Mouse (Mus musculus) embryonic facial prominence, embryonic 12.5 days (tissue): Measurements from ENCODE around the gene Ly6g6e. TPM values are rescaled to one million over a fixed set of nuclear protein-coding genes. Genes with fewer than 3 reads are reported as not detected.

Experiments used
- ATAC-seq: fragments of 200-750 bp; cut with Nextera tagmentation; 2 replicates; pipeline ENCODE4 v1.8.0; 2017; ENCODE audit not compliant: insufficient number of reproducible peaks, insufficient read depth, low FRiP score, low TSS enrichment
- H3K27ac ChIP-seq: fragments of 300-500 bp; sonication (generic); 2 replicates; pipeline ENCODE4 v1.5.1; 2016; ENCODE audit warnings: mild to moderate bottlenecking
- H3K27me3 ChIP-seq: fragments of 300-500 bp; sonication (generic); 2 replicates; pipeline ENCODE4 v1.6.1; 2016; ENCODE audit warnings: mild to moderate bottlenecking, moderate library complexity
- H3K36me3 ChIP-seq: fragments of 300-500 bp; sonication (generic); 2 replicates; pipeline ENCODE4 v1.6.1; 2016; ENCODE audit warnings: mild to moderate bottlenecking
- H3K4me1 ChIP-seq: fragments of 300-500 bp; sonication (generic); 2 replicates; pipeline ENCODE4 v1.6.1; 2016
- H3K4me2 ChIP-seq: fragments of 300-500 bp; sonication (generic); replicated peaks from 2 replicates; pipeline ENCODE4 v1.6.1; 2016; ENCODE audit warnings: mild to moderate bottlenecking, moderate library complexity
- H3K4me3 ChIP-seq: fragments of 300-500 bp; sonication (generic); 2 replicates; pipeline ENCODE4 v1.5.1; 2016; ENCODE audit warnings: mild to moderate bottlenecking
- H3K9ac ChIP-seq: fragments of 300-500 bp; sonication (generic); 2 replicates; pipeline ENCODE4 v1.6.1; 2016; ENCODE audit warnings: mild to moderate bottlenecking, moderate library complexity
- H3K9me3 ChIP-seq: fragments of 300-500 bp; sonication (generic); 2 replicates; pipeline ENCODE4 v1.6.1; 2016; ENCODE audit warnings: mild to moderate bottlenecking, moderate library complexity
- WGBS: fragments of 180-500 bp; shearing (Covaris S2); methylation state at CpG from one replicate; pipeline ENCODE4 v1.1.7; 2016; 5-methylcytosine and 5-hydroxymethylcytosine counted together
- polyA plus RNA-seq: library from polyadenylated mRNA; unstranded; fragments of >200 nt; fragmentation: Nextera tagmentation; extraction: Ambion mirVana; gene quantifications from 2 replicates; pipeline ENCODE4 v1.2.1, GENCODE M21; 2016

Ly6g6e gene
- polyA plus RNA-seq, 1 experiment from 2014 or later, result 1.3 TPM

- peaks cover 91% of the 10 kb centered on the region for H3K36me3 ChIP-seq
- H3K27me3 ChIP-seq, result no peaks in the 10 kb centered on the region
- no peak overlapping the region for H3K9ac ChIP-seq
- 82% methylated on average over 12 of the region's 12 CpGs for WGBS
- no peaks in the 10 kb centered on the region for H3K4me1 ChIP-seq
- no peak overlapping the region for H3K27ac ChIP-seq
- H3K4me3 ChIP-seq, result no peak overlapping the region
- no peak overlapping the region for H3K4me2 ChIP-seq
- no peak for ATAC-seq
- no peaks in the 10 kb centered on the region for H3K9me3 ChIP-seq
Observed at GRCm38 (mm10) chr17:35097164-35097655, 20.5 kb downstream of the Ly6g6e start.

- H3K9ac ChIP-seq, result no peak overlapping the region
- H3K27ac ChIP-seq, result no peak overlapping the region
- H3K9me3 ChIP-seq, result no peaks in the 10 kb centered on the region
- H3K4me3 ChIP-seq, result no peak overlapping the region
- H3K27me3 ChIP-seq, result no peaks in the 10 kb centered on the region
- no peaks in the 10 kb centered on the region for H3K4me1 ChIP-seq
- H3K4me2 ChIP-seq, result no peak overlapping the region
- ATAC-seq, result no peak
- WGBS, result 83% methylated on average over 10 of the region's 10 CpGs
- peaks cover 80% of the 10 kb centered on the region for H3K36me3 ChIP-seq
Observed at GRCm38 (mm10) chr17:35100196-35100765, 23.6 kb downstream of the Ly6g6e start.

GRCm38 (mm10) chr17:35101161-35101560, 24.5 kb downstream of the Ly6g6e start:
- H3K4me1 ChIP-seq, result no peaks in the 10 kb centered on the region
- no peak overlapping the region for H3K9ac ChIP-seq
- no peaks in the 10 kb centered on the region for H3K27me3 ChIP-seq
- H3K27ac ChIP-seq, result no peak overlapping the region
- H3K4me2 ChIP-seq, result no peak overlapping the region
- WGBS, result 86% methylated on average over 11 of the region's 11 CpGs
- no peak for ATAC-seq
- no peaks in the 10 kb centered on the region for H3K9me3 ChIP-seq
- H3K36me3 ChIP-seq, result peaks cover 73% of the 10 kb centered on the region
- no peak overlapping the region for H3K4me3 ChIP-seq

GRCm38 (mm10) chr17:35102299-35102698, 25.6 kb downstream of the Ly6g6e start:
- Histone ChIP-seq H3K4me2 (no peak overlapping the region), H3K4me1 (no peaks in the 10 kb centered on the region), H3K27ac (no peak overlapping the region), H3K27me3 (no peaks in the 10 kb centered on the region), H3K9ac (no peak overlapping the region), H3K9me3 (no peaks in the 10 kb centered on the region), H3K4me3 (no peak overlapping the region), H3K36me3 (peaks cover 62% of the 10 kb centered on the region)
- ATAC-seq, result no peak
- WGBS, result 78% methylated on average over 6 of the region's 8 CpGs

GRCm38 (mm10) chr17:35103221-35103690, 26.6 kb downstream of the Ly6g6e start:
- Histone ChIP-seq H3K27me3 (no peaks in the 10 kb centered on the region), H3K4me3 (no peak overlapping the region), H3K4me2 (no peak overlapping the region), H3K9me3 (no peaks in the 10 kb centered on the region), H3K27ac (no peak overlapping the region), H3K4me1 (no peaks in the 10 kb centered on the region), H3K36me3 (peaks cover 55% of the 10 kb centered on the region), H3K9ac (no peak overlapping the region)
- whole genome bisulfite sequencing, result 66% methylated on average over 6 of the region's 6 CpGs
- ATAC-seq, result no peak

GRCm38 (mm10) chr17:35104079-35104478, 27.4 kb downstream of the Ly6g6e start:
- Histone ChIP-seq H3K4me2 (no peak overlapping the region), H3K9ac (no peak overlapping the region), H3K36me3 (peaks cover 47% of the 10 kb centered on the region), H3K27ac (no peak overlapping the region), H3K27me3 (no peaks in the 10 kb centered on the region), H3K4me3 (no peak overlapping the region), H3K4me1 (no peaks in the 10 kb centered on the region), H3K9me3 (no peaks in the 10 kb centered on the region)
- ATAC-seq, result no peak
- WGBS, result 85% methylated on average over 7 of the region's 7 CpGs

GRCm38 (mm10) chr17:35104754-35105153, 28.1 kb downstream of the Ly6g6e start:
- Histone ChIP-seq H3K4me2 (no peak overlapping the region), H3K4me1 (no peaks in the 10 kb centered on the region), H3K9ac (no peak overlapping the region), H3K4me3 (no peak overlapping the region), H3K36me3 (peaks cover 40% of the 10 kb centered on the region), H3K9me3 (no peaks in the 10 kb centered on the region), H3K27ac (no peak overlapping the region), H3K27me3 (no peaks in the 10 kb centered on the region)
- WGBS, result 80% methylated on average over 6 of the region's 6 CpGs
- no peak for ATAC-seq

- peak overlapping the region; percentile 23 for H3K4me2 ChIP-seq
- peak overlapping the region; percentile 24 for H3K9ac ChIP-seq
- H3K36me3 ChIP-seq, result peaks cover 29% of the 10 kb centered on the region
- no peaks in the 10 kb centered on the region for H3K27me3 ChIP-seq
- H3K4me3 ChIP-seq, result no peak overlapping the region
- H3K9me3 ChIP-seq, result no peaks in the 10 kb centered on the region
- 0 out of 2 replicates have a peak overlapping the region, but pooled peaks have one; percentile 11 for H3K27ac ChIP-seq
- no peaks in the 10 kb centered on the region for H3K4me1 ChIP-seq
- no peak for ATAC-seq
- WGBS, result 25% methylated on average over 13 of the region's 13 CpGs
Observed at GRCm38 (mm10) chr17:35105740-35106389, 29.2 kb downstream of the Ly6g6e start.

GRCm38 (mm10) chr17:35106522-35106921, 29.8 kb downstream of the Ly6g6e start:
- Histone ChIP-seq H3K27me3 (no peaks in the 10 kb centered on the region), H3K36me3 (peaks cover 22% of the 10 kb centered on the region), H3K4me2 (no peak overlapping the region; the same call in 1 of the 2 replicates), H3K9me3 (no peaks in the 10 kb centered on the region), H3K9ac (no peak overlapping the region), H3K4me3 (no peak overlapping the region), H3K27ac (no peak overlapping the region), H3K4me1 (no peaks in the 10 kb centered on the region)
- no peak for ATAC-seq
- WGBS, result 64% methylated on average over 3 of the region's 3 CpGs

GRCm38 (mm10) chr17:35108097-35108496, 31.4 kb downstream of the Ly6g6e start, which contains the start of gene Ly6g5c:
Gene Ly6g5c, plus strand, starts transcription at chr17:35108279.
- no peaks in the 10 kb centered on the region for H3K9me3 ChIP-seq
- peaks cover 6% of the 10 kb centered on the region; the same call in 1 of the 2 replicates for H3K36me3 ChIP-seq
- H3K27me3 ChIP-seq, result no peaks in the 10 kb centered on the region
- H3K27ac ChIP-seq, result no peak within 1 kb of the TSS
- 80% methylated on average over 6 of the region's 6 CpGs for WGBS
- H3K4me3 ChIP-seq, result no peak within 1 kb of the TSS
- H3K9ac ChIP-seq, result no peak within 1 kb of the TSS
- ATAC-seq, result no peak
- no peak within 1 kb of the TSS for H3K4me2 ChIP-seq
- no peaks in the 10 kb centered on the region for H3K4me1 ChIP-seq

GRCm38 (mm10) chr17:35111774-35112173, 35.1 kb downstream of the Ly6g6e start:
- H3K36me3 ChIP-seq, result peaks cover 24% of the 10 kb centered on the region
- no peak overlapping the region for H3K9ac ChIP-seq
- no peak overlapping the region for H3K4me2 ChIP-seq
- H3K27ac ChIP-seq, result no peak overlapping the region
- H3K27me3 ChIP-seq, result no peaks in the 10 kb centered on the region
- H3K4me3 ChIP-seq, result no peak overlapping the region
- ATAC-seq, result no peak
- WGBS, result 82% methylated on average over 9 of the region's 9 CpGs
- H3K4me1 ChIP-seq, result no peaks in the 10 kb centered on the region
- H3K9me3 ChIP-seq, result no peaks in the 10 kb centered on the region
